Mouse (Mus musculus): ENCODE results near the gene Anks1.

DNA sequence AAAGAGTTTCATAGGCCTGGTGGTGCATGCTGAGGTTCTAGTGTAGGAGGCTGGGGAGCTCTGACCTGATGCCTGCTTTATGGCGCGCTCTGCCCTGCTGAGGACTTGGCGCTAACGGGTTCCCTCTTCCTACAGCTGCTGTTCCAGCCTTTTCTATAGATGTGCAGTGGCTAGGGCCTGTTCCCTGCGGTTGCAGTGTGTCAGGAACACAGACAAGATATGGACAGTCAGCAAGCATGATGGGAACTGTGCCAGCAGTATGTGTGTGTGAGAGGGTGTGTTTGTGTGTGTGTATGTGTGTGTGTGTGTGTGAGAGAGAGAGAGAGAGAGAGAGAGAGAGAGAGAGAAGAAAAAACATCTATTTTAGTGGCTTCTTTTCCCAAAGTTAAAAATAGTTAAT lies 29.9 kb downstream of the Anks1 start:
- no peak for TF ChIP-seq POLR2A (IDR thresholded peaks at IDR 0.05; ENCODE audit: borderline replicate concordance, extremely low read depth, insufficient read depth, insufficient read length, poor library complexity, severe bottlenecking)
- TF ChIP-seq CTCF (IDR thresholded peaks at IDR 0.05; ENCODE audit: borderline replicate concordance, extremely low read depth, insufficient read depth, insufficient read length) = no peak
